Mouse (Mus musculus) splenic B cell, adult 2 months (primary cell): ENCODE measurements around the gene Fam72a.

Experiments
- DNase-seq: peaks from one replicate; pipeline ENCODE4 v3.0.0-alpha.2; 2011; ENCODE audit warnings: low read depth, low spot score
- H3K27me3 ChIP-seq: 2 replicates; pipeline ENCODE4 v1.6.1; 2012; ENCODE audit warnings: mild to moderate bottlenecking, low read length, moderate library complexity, mixed read lengths; ENCODE audit not compliant: control insufficient read depth, poor library complexity, insufficient read depth, severe bottlenecking
- H3K36me3 ChIP-seq: 2 replicates; pipeline ENCODE4 v1.6.1; 2012; ENCODE audit warnings: mild to moderate bottlenecking, low read length, moderate library complexity, mixed read lengths; ENCODE audit not compliant: control insufficient read depth, poor library complexity, insufficient read depth, severe bottlenecking

Fam72a gene

DNA sequence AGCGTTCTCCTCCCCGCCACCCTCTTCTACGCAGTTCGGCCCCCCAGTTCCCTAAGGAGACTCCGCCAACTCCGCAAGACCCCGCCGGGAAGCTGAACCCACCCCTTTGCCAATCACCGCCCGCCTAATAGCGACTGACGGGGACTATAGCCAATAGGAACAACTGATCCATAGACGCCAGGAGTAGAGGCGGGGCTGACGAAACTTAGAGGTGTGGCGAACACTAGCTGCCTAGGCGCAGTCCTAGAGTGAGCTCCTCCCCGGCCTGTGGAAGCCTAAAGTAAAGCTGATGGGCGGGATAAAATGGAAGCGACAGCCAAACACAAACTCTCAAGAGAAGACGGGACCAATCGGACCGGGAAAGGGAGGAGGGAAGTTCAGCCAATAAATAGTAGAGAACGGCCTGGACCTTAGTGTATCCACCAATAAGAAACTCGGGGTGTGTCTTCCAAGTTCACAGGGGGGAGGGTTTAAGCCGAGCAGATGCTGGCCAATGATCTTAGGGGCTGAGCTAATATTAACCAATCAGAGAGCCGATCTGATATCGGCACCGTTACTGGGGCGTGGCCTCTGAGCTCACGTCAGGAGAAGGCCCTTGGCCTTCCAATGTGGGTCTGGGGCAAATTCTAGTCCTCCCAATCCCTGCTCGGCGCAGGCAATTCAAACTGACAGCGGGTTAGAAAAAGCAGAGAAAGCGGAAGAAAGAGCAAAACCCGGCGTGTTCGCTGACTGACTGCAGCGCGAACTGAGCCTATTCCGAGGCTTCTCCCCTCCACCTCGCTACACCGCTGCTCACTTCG lies at the start of gene Fam72a, which contains the start of gene Srgap2:
Gene Fam72a, plus strand, starts transcription at position 623 of the 800 bp plus-strand sequence.
Gene Srgap2, minus strand, starts transcription at position 72 of the 800 bp plus-strand sequence.
- no peaks in the 10 kb centered on the region for H3K27me3 ChIP-seq
- peak; percentile 100 for DNase-seq
- no peaks in the 10 kb centered on the region for H3K36me3 ChIP-seq

DNA sequence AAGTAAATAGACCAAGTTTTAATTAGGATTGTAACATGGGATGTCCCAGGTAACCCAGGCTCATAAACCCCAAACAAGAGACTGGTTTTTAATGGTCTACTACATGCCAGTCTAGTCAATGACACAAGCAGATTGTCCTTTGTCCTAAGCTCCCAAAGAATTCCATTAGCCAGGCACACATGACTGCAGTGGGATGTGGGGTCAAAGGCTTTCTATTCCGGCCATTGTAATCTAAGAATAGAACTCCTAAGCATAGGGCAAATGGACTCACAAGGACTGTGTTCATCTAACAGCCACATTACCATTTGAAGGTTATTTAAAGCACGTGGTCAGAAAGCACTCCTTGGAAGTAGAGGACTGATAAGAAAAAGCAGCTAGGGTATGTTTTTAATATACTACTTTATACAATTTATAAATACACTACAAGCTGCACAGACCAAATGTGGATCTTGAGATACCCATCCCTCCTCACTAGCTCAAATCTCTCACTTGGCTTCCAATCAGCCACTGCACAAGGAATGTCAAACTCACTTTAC lies 48.9 kb upstream of the Fam72a start:
- Histone ChIP-seq H3K36me3 (no peaks in the 10 kb centered on the region), H3K27me3 (no peaks in the 10 kb centered on the region)
- DNase-seq, result no peak

DNA sequence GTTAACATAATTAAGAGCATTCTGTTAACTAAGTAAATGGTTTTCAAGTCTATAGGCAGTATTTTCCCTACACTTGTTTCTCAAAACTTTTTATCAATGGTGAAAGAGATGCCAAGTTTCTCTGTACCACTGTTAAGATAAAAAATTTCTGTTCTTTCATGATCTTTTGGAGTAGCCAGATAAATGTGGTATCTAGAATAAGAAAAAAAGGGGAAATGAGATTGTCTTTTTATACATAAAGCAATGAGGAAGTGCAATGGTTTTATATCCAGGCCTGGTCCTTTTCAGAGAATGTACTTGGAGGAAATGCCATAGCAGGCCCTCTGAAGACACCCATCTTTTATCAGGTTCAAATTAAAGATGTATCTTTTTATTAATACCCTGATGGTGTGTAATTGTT lies 46.3 kb upstream of the Fam72a start:
- DNase-seq, result peak; percentile 52
- no peaks in the 10 kb centered on the region for H3K36me3 ChIP-seq
- no peaks in the 10 kb centered on the region for H3K27me3 ChIP-seq

DNA sequence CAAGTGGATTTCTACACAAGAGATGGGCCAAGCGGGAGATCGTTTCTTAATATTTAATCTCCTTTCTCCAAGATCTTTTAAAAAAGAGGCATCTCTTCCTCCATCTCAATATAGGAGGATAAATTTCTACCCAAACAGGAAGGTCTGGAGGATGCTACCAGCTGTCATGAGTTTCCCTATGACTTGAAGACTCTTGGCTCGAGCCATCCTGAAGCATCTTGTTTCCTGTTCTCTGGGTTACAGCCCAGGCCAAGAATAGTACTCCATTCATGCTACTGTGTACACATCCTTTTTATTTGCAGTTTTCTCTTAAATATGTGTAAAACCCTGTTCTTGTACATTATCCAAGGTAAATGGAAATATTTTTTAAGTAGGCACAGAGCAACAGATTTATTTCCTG lies 45.5 kb upstream of the Fam72a start:
- Histone ChIP-seq H3K36me3 (no peaks in the 10 kb centered on the region), H3K27me3 (no peaks in the 10 kb centered on the region)
- no peak for DNase-seq

DNA sequence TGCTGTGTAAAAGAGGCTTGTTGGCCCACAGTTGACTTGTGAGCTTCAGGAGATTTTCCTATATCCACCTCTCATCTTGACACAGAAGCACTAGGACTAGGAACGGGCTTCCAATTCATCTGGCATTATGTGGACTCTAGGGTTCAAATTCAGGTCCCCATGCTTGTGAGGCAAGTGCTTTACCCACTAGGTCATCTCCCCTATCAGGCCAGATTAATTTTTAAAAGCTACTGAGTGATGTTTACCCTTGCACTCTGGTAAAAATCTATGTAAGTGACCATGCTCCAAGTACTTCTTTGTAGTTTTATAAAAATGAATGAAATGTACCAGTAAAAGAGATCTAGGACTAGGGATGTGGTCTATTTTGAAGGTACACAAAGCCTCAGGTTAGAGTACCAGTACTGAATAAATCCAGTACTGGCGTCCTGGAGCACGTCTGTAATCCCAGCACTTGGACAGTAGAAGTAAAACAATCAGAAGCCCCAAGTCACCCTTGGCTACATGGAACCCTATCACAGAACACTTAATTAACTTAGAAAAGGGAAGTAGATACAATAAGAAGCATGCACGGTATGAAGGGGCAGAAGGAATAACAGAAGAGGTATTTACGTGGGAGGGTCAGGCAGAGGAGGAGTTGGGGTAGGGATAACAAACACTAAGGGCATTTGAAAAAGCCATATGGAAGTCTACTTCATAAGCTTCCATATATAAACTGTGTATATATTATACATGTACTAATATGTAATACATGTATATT lies 41.4 kb upstream of the Fam72a start:
- H3K27me3 ChIP-seq, result no peaks in the 10 kb centered on the region
- DNase-seq, result no peak
- no peaks in the 10 kb centered on the region for H3K36me3 ChIP-seq

DNA sequence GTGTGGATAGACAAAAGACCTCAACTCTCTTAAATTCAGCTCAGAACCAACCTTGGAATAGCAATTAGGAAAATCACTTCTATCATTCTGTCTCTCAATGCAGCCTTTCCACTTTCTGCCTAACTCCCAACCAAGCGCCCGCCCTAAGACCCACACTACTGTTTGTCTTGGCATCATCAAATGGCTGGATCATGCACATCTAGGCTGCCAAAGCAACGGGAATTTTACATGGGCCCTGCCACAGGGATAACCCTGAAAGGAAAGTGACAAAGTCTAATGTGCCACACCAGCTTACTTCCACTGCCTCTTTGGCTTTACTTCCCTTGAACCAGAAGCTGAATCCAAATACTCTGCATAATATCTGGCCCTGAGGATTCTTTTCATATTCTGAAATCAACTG lies 38.4 kb upstream of the Fam72a start:
- no peak for DNase-seq
- H3K27me3 ChIP-seq, result no peaks in the 10 kb centered on the region

DNA sequence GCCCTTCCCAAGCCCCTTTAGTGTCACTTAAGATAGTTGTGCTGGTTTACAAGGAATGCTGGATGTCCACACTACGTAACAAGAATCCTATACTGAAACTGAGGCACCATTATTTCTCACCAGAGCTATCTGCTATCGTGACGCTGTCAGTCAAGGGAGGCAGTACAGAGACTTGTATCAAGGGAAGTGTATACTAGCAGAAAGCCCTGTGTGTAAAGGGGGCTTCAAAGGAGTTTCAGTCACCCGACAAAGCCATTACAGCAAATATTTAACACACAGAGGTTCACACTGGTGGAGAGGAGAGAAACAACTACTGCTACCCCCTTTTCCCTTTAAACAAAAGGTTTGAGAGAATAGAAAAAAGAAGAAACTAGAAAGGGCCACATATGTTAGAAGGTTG lies 36.1 kb upstream of the Fam72a start:
- Histone ChIP-seq H3K36me3 (no peaks in the 10 kb centered on the region), H3K27me3 (no peaks in the 10 kb centered on the region)
- no peak for DNase-seq

More for the DNA sequence above, 38.4 kb upstream of the Fam72a start:
- H3K36me3 ChIP-seq, result no peaks in the 10 kb centered on the region

DNA sequence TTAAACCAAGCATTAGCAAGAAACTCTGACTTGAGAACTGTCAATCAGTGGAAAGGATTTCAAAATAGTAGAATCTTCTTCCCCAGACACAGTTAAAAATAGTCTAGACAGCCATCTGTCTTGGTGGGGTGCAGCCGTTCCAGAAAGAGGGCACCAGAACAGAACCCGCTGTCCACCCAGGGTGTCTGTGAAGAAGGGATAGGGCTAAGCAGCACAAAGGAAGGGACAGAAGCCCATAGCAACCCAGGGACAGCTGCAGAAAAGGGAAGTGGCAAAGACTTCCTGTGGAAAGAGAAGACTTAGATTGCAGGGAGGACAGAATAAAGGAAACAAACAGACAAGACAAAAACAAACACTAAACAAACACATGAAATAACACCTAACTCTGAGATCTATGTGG lies 35.3 kb upstream of the Fam72a start:
- Histone ChIP-seq H3K27me3 (no peaks in the 10 kb centered on the region), H3K36me3 (no peaks in the 10 kb centered on the region)
- DNase-seq, result peak; percentile 48

DNA sequence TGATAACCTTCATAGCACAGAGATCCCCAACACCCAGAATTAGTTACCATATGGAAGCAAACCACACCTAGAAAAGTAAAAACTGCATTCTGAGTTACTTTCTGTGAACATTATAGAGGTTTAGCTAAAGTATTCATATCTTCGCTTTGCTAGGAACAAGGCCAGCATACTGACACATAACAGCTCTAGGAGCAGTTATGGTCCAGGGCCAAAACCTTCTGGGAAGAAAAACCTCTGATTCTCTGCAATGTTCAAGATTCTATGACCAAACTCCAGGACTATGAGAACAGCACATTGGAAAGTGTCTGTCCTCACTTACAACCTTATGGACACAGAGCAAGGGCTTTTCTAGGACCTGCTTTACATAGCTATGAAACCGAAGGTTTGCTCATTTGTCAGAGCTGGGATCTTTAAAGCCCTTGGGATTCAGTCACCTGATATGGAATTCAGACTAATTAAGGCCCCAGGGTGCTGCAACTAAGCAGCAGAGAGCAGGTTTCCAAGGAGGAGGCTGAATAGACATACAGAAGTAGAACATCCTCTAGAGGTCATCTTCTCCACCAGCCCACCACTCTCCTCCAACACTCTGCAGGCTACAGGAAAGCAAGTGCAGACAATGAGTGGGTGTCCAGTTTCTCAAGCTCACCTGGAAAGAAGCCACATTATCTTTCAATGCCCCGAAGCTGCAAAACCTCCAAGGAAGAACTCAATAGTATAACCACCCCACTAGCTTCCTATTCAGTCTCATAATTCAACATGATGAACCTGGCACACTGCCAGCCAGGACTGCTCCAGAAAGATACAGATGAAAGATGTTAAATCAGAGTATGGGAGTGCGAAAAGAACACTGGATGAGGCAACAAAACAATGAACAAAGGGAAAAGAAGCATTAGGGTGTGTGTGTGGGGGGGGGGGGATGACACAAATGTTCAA lies 33.5 kb upstream of the Fam72a start:
- Histone ChIP-seq H3K27me3 (no peaks in the 10 kb centered on the region), H3K36me3 (no peaks in the 10 kb centered on the region)
- no peak for DNase-seq

DNA sequence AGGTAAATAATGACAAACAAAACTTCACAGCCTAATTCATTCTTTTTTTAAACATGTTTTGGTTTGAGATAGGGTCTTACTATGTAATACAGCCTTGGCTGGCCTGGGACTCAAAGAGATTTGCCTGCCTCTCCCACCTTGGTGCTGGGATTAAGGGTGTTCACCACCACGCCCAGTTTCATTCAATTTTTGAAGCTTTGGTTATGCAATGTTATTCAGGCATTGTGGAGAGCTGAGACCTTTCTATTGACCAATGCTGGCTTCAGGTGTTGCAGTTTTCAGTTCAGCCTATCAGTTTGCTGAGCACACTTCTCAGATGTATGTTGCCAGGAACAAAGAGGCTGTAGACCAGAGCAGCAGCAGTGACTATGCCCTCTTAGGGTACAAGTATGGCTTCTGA lies 29.5 kb upstream of the Fam72a start:
- no peaks in the 10 kb centered on the region for H3K27me3 ChIP-seq
- no peaks in the 10 kb centered on the region for H3K36me3 ChIP-seq
- no peak for DNase-seq

DNA sequence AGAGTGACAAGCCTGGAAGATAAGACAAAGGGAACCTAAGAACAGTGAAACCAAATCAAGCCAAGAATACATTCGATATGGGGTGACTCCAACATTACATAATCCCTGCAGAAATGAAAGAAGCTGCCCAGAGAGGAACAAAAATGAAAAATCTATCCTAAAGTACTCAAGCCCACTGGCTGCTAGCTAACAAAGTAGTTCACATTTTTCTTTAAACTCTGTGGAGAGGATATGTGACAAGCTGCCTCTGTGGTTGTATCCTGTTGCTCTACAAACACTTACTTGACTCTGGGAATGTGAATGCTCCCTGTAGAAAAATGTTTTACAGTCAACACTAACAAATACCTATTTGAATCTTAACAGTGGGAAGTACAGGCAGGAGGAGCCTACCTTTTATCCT lies 26.0 kb upstream of the Fam72a start:
- Histone ChIP-seq H3K27me3 (no peaks in the 10 kb centered on the region), H3K36me3 (no peaks in the 10 kb centered on the region)
- no peak for DNase-seq

DNA sequence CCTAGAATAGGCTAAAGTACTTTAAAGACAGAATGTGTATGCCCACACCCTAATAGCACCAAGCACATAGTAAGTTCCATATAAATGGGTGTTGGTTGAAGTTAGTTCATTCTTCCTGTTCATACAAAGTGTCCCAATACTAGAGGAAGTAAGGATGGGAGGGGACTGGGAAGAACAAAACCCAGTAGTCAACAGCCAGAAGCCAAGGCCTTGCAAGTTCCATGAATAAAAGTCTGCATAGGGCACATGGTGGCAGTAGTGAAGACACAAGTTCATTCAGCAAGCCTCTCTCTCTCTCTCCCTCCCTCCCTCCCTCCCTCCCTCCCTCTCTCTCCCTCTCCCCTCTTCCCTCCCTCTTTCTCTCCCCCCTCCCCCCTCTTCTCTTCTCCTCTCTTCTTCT lies 16.6 kb upstream of the Fam72a start:
- no peak for DNase-seq
- Histone ChIP-seq H3K27me3 (no peaks in the 10 kb centered on the region), H3K36me3 (no peaks in the 10 kb centered on the region)

DNA sequence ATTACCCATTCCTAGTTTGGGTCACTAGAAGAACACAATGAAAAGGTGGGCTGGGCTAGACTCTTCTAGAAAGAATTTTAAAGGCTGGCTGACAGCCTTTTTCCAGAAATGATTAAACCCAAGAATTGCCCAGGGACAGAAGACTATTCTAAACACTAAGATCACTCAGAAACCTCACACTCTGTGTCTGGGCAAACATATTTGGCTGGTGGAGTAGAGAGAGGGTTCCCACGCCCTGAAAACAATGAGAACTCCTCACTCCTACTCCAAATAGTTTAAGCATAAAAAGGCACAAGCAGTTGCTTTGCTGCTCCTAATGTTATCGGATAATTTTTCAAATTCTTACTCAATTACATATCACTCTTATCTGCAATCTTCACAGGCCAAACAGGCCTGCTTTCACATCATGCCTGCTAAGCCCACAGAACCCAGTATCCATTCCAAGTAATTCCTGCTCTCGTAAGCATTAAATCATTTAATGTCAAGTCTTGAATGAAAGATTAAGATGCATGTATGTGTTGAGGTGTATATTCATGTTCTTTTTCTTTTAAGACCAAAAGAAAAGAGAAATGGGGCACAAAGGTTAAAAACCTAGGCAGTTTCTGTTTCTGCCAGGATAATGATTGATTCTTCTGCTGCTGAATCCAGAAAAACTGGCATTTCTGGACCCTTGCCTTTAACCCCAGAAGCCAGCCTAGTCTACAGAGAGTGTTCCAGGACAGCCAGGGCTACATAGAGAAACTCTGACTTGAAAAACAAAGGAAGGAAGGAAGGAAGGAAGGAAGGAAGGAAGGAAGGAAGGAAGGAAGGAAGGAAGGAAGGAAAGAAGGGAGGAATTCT lies 15.8 kb upstream of the Fam72a start:
- DNase-seq, result no peak
- Histone ChIP-seq H3K36me3 (no peaks in the 10 kb centered on the region), H3K27me3 (no peaks in the 10 kb centered on the region)

DNA sequence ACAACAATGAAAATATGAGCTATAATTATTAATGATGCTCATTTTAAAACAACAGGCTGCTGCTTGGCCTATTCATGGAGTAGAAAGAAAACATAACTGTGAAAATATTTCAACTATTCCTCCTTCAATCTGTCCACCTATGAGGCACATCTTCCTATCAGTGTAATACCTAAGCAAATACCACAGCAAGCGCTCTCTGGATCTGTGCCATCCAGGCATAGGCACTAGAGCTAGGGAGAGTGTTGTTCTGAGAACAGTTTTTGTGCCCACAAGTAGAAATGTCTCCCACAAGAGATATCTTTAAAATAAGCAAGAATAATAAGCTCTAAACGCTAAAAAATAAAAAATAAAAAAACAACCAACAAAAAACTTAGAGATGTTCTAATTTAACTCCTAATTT lies 14.6 kb upstream of the Fam72a start:
- DNase-seq, result no peak
- no peaks in the 10 kb centered on the region for H3K27me3 ChIP-seq
- H3K36me3 ChIP-seq, result no peaks in the 10 kb centered on the region
